In genomic region chr7:68006496-68006895, GRCm38 (mm10) we compare ENCODE assay signal across 20 mouse cellular contexts. TPM values are rescaled to one million over a fixed set of nuclear protein-coding genes. Genes with fewer than 3 reads are reported as not detected.
DNase-seq lines count a peak whose midpoint lies in the region; ATAC-seq and TF ChIP-seq lines count a peak whose summit lies in the region.
"Had no signal": no experiment of that assay in that cellular context is flagged by ENCODE, and none has a peak within 500 bp of the region (broad histone marks: within the 10 kb centered on the region; RNA-seq: fewer than 3 reads in every experiment).

No protein-coding gene starts in this region.

- 0 out of 2 replicates have a peak overlapping the region, but pooled peaks have one; percentile 13 for H3K27ac ChIP-seq in macrophage
- H3K27ac ChIP-seq in midbrain, postnatal 0 days (ENCODE audit: low read depth, low read length): no peak overlapping the region
- H3K27ac ChIP-seq: hindbrain, embryonic 15.5 days; limb, embryonic 15.5 days; neural tube, embryonic 12.5 days had no signal

- no peaks in the 10 kb centered on the region for H3K4me1 ChIP-seq in midbrain, postnatal 0 days (ENCODE audit: insufficient read depth, low read length)

- no peak for TF ChIP-seq CTCF in midbrain, postnatal 0 days (IDR thresholded peaks at IDR 0.05)

- WGBS in macrophage (ENCODE audit: missing documents): 82% methylated on average over 6 of the region's 6 CpGs
- 82% methylated on average over 6 of the region's 6 CpGs for WGBS in midbrain, postnatal 0 days

- H3K4me3 ChIP-seq in macrophage (ENCODE audit: inconsistent target): no peak overlapping the region
- no peak overlapping the region for H3K4me3 ChIP-seq in midbrain, postnatal 0 days (ENCODE audit: low read depth, low read length)
- H3K4me3 ChIP-seq: hindbrain, embryonic 15.5 days; limb, embryonic 15.5 days; megakaryocyte, embryonic 14.5 days; neural tube, embryonic 12.5 days had no signal

- H3K9ac ChIP-seq in midbrain, postnatal 0 days (replicated peaks; ENCODE audit: low read length, poor library complexity, severe bottlenecking): no peak overlapping the region
- H3K9ac ChIP-seq: hindbrain, embryonic 15.5 days; limb, embryonic 15.5 days; neural tube, embryonic 12.5 days had no signal

- H3K79me2 ChIP-seq in macrophage (ENCODE audit: inconsistent target): no peaks in the 10 kb centered on the region

- no peaks in the 10 kb centered on the region for H3K27me3 ChIP-seq in midbrain, postnatal 0 days (ENCODE audit: insufficient read depth, low read length)
- H3K27me3 ChIP-seq: hindbrain, embryonic 15.5 days; limb, embryonic 15.5 days; megakaryocyte, embryonic 14.5 days; neural tube, embryonic 12.5 days had no signal

- peak; percentile 46 to 47 for DNase-seq in heart, adult 18-20 months
- DNase-seq in heart, postnatal 4 days: no peak
- peak; percentile 47 for DNase-seq in lung, postnatal 36 days
- no peak for DNase-seq in lung, postnatal 4 days
- peak; percentile 59 for DNase-seq in adrenal gland, postnatal 25 days
- DNase-seq in midbrain, postnatal 0 days (ENCODE audit: low spot score): no peak
- DNase-seq in B cell, adult 2 months: no peak
- DNase-seq: cerebellum, adult 2 months; embryo, embryonic 11 days; gastrocnemius, postnatal 10 days; kidney, adult 11 months; kidney, postnatal 14 days; right cerebral cortex, postnatal 4 days had no signal

- ATAC-seq in midbrain, postnatal 0 days (ENCODE audit: low FRiP score): no peak
- ATAC-seq: forebrain, embryonic 16.5 days had no signal

- H3K36me3 ChIP-seq in macrophage (ENCODE audit: inconsistent target): no peaks in the 10 kb centered on the region
- peaks cover 17% of the 10 kb centered on the region for H3K36me3 ChIP-seq in midbrain, postnatal 0 days (ENCODE audit: insufficient read depth, low read length)
- H3K36me3 ChIP-seq: G1E had no signal

- no peaks in the 10 kb centered on the region for H3K9me3 ChIP-seq in midbrain, postnatal 0 days (ENCODE audit: low read length)
- H3K9me3 ChIP-seq: hindbrain, embryonic 15.5 days; limb, embryonic 15.5 days; megakaryocyte, embryonic 14.5 days; neural tube, embryonic 12.5 days had no signal

- no peak overlapping the region for H3K4me2 ChIP-seq in midbrain, postnatal 0 days (ENCODE audit: low read depth, low read length, poor library complexity, severe bottlenecking)
- H3K4me2 ChIP-seq: hindbrain, embryonic 15.5 days; limb, embryonic 15.5 days; neural tube, embryonic 12.5 days had no signal

RNA-seq across cellular contexts. Expression of gene Igf1r, which starts 53.9 kb away (rescaled TPM):
- total RNA-seq in heart, adult 18-20 months (2021): 10 to 100 TPM; 10.1 to 15.5 TPM
- 10 to 100 TPM; 53.5 to 58.5 TPM for total RNA-seq in heart, postnatal 4 days (2021)
- total RNA-seq in adrenal gland, postnatal 25 days (2021): 102 and 104 TPM in 2 replicates
- total RNA-seq in macrophage (2018; cell fraction: chromatin; rRNA removed): 10 to 100 TPM in 13 of 26 experiments, 1 to 10 TPM in 13; 3.9 to 38.6 (median 17.3) TPM
- 10 to 100 TPM in 1 of 26 experiments, 1 to 10 TPM in 20, under 1 TPM in 5; 0.47 to 10.0 (median 4.0) TPM for total RNA-seq in macrophage (2018; cell fraction: cytosol; rRNA removed)
- 10 to 100 TPM in 13 of 26 experiments, 1 to 10 TPM in 13; 3.1 to 32.8 (median 15.7) TPM for total RNA-seq in macrophage (2018; cell fraction: nucleus; rRNA removed)
- polyA plus RNA-seq in macrophage (2018): 3.0 to 4.7 TPM (median 3.2 TPM) in 3 replicates
- 39.2 and 40.3 TPM in 2 replicates for total RNA-seq in midbrain, postnatal 0 days (2014; rRNA removed)
- 10.3 and 12.1 TPM in 2 replicates for polyA plus RNA-seq in midbrain, postnatal 0 days (2015; fragmentation: Nextera tagmentation; extraction: Ambion mirVana)

Comparison
In these comparisons a context has a peak if more than half of its experiments do, and no peak if none do; other contexts are left out.
1. DNase-seq: peak in heart, adult 18-20 months (2 of 2), lung, postnatal 36 days (single experiment) and adrenal gland, postnatal 25 days (single experiment); none in heart, postnatal 4 days (single experiment), lung, postnatal 4 days (0 of 2), midbrain, postnatal 0 days (single experiment) and B cell, adult 2 months (0 of 2).